Mouse (Mus musculus): ENCODE data around the gene Trem2.

DNA sequence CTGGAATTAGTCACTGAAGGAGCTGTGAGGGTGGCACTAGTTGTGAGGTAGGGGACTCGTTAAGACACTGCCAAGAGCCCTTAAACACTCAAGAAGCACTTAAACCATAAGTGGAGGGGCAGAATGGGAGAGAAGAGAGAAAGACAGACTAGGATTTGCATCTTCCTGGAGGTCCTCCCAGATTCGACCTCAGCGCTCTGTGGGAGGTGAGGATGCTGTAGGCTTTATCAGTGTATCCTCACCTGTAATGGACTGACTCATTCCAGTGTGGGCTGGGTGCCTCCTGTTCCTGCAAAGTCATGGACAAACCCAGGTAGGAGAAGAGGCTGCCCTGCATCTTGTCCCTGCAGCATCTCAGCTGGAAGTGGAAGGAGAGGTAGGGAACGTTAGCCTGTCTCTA lies 633 bp downstream of the Trem2 start:
- TF ChIP-seq POLR2A (IDR thresholded peaks at IDR 0.05; ENCODE audit: insufficient read depth, low read depth, low read length) (no peak), CTCF (IDR thresholded peaks at IDR 0.05; ENCODE audit: insufficient read depth, low read depth, low read length) (no peak)

Data from olfactory bulb, adult 2 months (tissue).